Mouse (Mus musculus): Measurements from ENCODE around the gene Coq9. TPM values are rescaled to one million over a fixed set of nuclear protein-coding genes. Genes with fewer than 3 reads are reported as not detected.
"Not testable (repeated sequence)": the region's sequence is repeated elsewhere in the genome, so short reads cannot be mapped to it uniquely, and the experiment has no call there.

The Coq9 gene
- total and polyA plus RNA-seq, 3 experiments = 91.9 to 169 TPM; not detected in 1

DNA sequence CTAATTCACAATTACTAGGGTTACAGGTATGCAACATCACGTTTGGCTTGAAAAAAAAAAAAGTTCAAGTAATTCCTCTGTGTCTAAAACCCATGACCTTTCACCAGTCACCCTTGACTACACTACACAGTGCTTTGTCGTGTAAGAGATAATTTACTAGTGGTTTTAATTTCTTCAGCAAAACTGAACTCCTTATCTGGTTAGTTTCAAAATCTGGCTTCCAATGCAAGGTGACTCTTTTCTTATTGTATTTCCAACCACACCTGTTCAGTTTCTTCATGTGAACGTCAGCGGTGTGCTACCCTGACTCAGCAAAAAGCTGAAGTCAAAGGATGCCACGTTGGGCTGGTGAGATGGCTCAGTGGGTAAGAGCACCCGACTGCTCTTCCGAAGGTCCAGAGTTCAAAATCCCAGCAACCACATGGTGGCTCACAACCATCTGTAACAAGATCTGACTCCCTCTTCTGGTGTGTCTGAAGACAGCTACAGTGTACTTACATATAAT is 4.2 kb upstream of the Coq9 start:
- H3K4me1 ChIP-seq (ENCODE audit: control insufficient read depth in 1 of 2, insufficient read depth in 2 of 2, low read length in 2 of 2); H3K4me3 ChIP-seq (ENCODE audit: control insufficient read depth in 1 of 2, insufficient read depth in 1 of 2, low read depth in 2 of 2, low read length in 2 of 2); H3K9ac ChIP-seq (ENCODE audit: control insufficient read depth, low read depth, low read length, poor library complexity, severe bottlenecking); H3K27ac ChIP-seq (ENCODE audit: control insufficient read depth, low read depth, low read length); H3K27me3 ChIP-seq (ENCODE audit: control insufficient read depth in 1 of 2, insufficient read depth in 2 of 2, low read length in 2 of 2); H3K9me3 ChIP-seq (replicated peaks; ENCODE audit: insufficient read depth, low read length): not testable (repeated sequence)
- peaks cover 43% of the 10 kb centered on the region for H3K79me2 ChIP-seq (ENCODE audit: control insufficient read depth, insufficient read depth, low read length, poor library complexity)
- peak; percentile 27; the same call in 1 of the 2 replicates for TF ChIP-seq MAFK (IDR thresholded peaks at IDR 0.05; ENCODE audit: borderline replicate concordance, low read depth, low read length)
- peaks cover 13 to 19% of the 10 kb centered on the region in 2 experiments for H3K36me3 ChIP-seq (ENCODE audit: control insufficient read depth in 1 of 2, insufficient read depth in 2 of 2, low read length in 2 of 2)
- DNase-seq (ENCODE audit: low read depth, low spot score) = peak; percentile 40

DNA sequence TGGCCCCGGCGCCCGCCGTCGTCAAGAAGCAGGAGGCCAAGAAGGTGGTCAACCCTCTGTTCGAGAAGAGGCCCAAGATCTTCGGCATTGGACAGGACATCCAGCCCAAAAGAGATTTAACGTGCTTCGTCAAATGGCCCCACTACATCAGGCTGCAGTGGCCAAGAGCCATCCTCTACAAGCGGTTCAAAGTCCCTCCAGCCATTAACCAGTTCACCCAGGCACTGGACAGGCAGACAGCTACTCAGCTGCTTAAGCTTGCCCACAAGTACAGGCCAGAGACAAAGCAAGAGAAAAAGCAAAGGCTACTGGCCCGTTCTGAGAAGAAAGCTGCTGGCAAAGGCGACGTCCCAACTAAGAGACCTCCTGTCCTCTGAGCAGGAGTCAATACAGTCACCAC is 2.4 kb upstream of the Coq9 start:
- H3K9me3 ChIP-seq (replicated peaks; ENCODE audit: insufficient read depth, low read length); H3K4me1 ChIP-seq (ENCODE audit: control insufficient read depth in 1 of 2, insufficient read depth in 2 of 2, low read length in 2 of 2); H3K27me3 ChIP-seq (ENCODE audit: control insufficient read depth in 1 of 2, insufficient read depth in 2 of 2, low read length in 2 of 2); H3K9ac ChIP-seq (ENCODE audit: control insufficient read depth, low read depth, low read length, poor library complexity, severe bottlenecking); H3K27ac ChIP-seq (ENCODE audit: control insufficient read depth, low read depth, low read length); DNase-seq (ENCODE audit: low read depth, low spot score); H3K4me3 ChIP-seq (ENCODE audit: control insufficient read depth in 1 of 2, insufficient read depth in 1 of 2, low read depth in 2 of 2, low read length in 2 of 2): not testable (repeated sequence)
- Histone ChIP-seq H3K79me2 (ENCODE audit: control insufficient read depth, insufficient read depth, low read length, poor library complexity) (peaks cover 45% of the 10 kb centered on the region), H3K36me3 (ENCODE audit: control insufficient read depth in 1 of 2, insufficient read depth in 2 of 2, low read length in 2 of 2) (peaks cover 14 to 16% of the 10 kb centered on the region in 2 experiments)

DNA sequence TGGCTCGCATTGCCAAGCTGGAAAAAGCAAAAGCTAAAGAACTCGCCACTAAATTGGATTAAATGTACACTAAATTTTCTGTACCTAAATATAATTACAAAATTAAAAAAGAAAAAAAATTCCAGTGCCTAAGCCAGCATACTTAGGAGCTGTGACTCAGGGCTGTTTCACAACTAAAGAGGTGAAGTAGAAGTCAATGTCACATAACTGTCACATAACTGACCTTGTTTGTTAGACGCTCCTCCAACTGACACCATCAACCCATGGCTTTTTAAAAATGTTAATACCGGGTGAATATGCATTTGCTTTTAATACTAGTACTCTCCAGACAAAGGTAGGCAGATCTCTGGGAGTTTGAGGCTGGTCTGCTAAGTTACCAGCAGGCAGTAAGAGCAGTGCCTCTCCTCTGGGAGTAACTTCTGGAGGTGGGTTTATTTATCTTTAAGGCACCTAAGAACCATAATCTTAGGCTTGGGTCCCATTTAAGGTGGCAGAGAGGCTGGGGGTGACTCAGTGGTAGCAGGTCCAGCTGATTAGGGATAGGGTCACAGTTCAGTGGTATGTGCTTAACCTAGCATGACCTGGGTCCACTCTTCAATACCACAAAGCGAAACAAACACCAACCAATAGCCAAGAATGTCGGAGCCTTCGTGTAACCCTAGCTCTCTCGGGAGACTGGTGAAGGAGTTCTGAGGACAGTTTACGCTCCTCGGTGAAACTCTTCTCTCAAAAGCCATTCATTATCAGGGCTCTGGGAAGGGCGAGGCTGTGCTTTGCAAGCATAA is 1.5 kb upstream of the Coq9 start:
- no peak overlapping the region for H3K27ac ChIP-seq (ENCODE audit: control insufficient read depth, low read depth, low read length)
- TF ChIP-seq USF2 (IDR thresholded peaks at IDR 0.05; ENCODE audit: borderline replicate concordance in 1 of 2, insufficient read depth in 1 of 2, low read depth in 1 of 2, low read length in 2 of 2) (no peak), HCFC1 (IDR thresholded peaks at IDR 0.05; ENCODE audit: low read depth, low read length) (no peak), ELF1 (IDR thresholded peaks at IDR 0.05; ENCODE audit: low read depth, low read length) (no peak)

DNA sequence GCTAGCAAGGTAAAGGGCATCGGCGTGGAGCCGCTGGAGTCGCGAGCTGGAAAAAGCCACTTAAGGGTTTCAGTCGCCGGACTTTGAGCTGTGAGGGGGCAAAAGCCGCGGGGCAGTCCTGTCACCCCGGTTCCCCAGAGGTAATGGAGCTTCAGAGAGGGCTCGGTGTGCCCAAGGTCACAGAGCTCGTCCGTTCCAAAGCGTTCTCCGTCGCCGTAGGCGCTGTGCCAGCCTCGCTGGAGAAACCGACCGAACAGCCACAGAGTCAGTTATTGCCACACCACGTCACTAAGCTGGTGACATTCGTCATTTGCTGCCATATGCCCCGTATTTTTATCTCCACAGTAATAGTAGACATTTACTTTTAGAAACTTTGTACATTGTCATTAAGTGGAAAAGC is 479 bp downstream of the Coq9 start:
- Histone ChIP-seq H3K27me3 (ENCODE audit: control insufficient read depth in 1 of 2, insufficient read depth in 2 of 2, low read length in 2 of 2) (no peaks in the 10 kb centered on the region), H3K79me2 (ENCODE audit: control insufficient read depth, insufficient read depth, low read length, poor library complexity) (peaks cover 36% of the 10 kb centered on the region), H3K36me3 (ENCODE audit: control insufficient read depth in 1 of 2, insufficient read depth in 2 of 2, low read length in 2 of 2) (peaks cover 2 to 16% of the 10 kb centered on the region in 2 experiments; a peak in 2 of 4 replicates), H3K9ac (ENCODE audit: control insufficient read depth, low read depth, low read length, poor library complexity, severe bottlenecking) (peak overlapping the region; percentile 89), H3K4me3 (ENCODE audit: control insufficient read depth in 1 of 2, insufficient read depth in 1 of 2, low read depth in 2 of 2, low read length in 2 of 2) (peak overlapping the region; percentile 81), H3K27ac (ENCODE audit: control insufficient read depth, low read depth, low read length) (peak overlapping the region; percentile 75), H3K9me3 (replicated peaks; ENCODE audit: insufficient read depth, low read length) (no peaks in the 10 kb centered on the region), H3K4me1 (ENCODE audit: control insufficient read depth in 1 of 2, insufficient read depth in 2 of 2, low read length in 2 of 2) (peaks cover 4 to 6% of the 10 kb centered on the region in 2 experiments)
- DNase-seq (ENCODE audit: low read depth, low spot score) = peak; percentile 85
- TF ChIP-seq MEF2A (IDR thresholded peaks at IDR 0.05; ENCODE audit: extremely low read depth, insufficient replicate concordance, low read depth, low read length, poor library complexity, severe bottlenecking) = no peak
- peak in 1 of 2 experiments; percentile 16; a peak in 1 of 4 replicates for TF ChIP-seq POLR2A (IDR thresholded peaks at IDR 0.05; ENCODE audit: control insufficient read depth in 1 of 2, insufficient read depth in 1 of 2, low read depth in 1 of 2, low read length in 2 of 2, poor library complexity in 1 of 2)
- no peak for TF ChIP-seq CHD2 (IDR thresholded peaks at IDR 0.05; ENCODE audit: low read length)
- no peak for TF ChIP-seq JUND (IDR thresholded peaks at IDR 0.05; ENCODE audit: low read depth, low read length)
- TF ChIP-seq GATA1 (IDR thresholded peaks at IDR 0.05; ENCODE audit: low read depth, low read length) = 0 out of 2 replicates have a peak, but pooled peaks have one; percentile 23
- peak; percentile 70; the same call in 1 of the 2 replicates for TF ChIP-seq ETS1 (IDR thresholded peaks at IDR 0.05; ENCODE audit: low read depth, low read length)
- no peak for TF ChIP-seq MAFK (IDR thresholded peaks at IDR 0.05; ENCODE audit: borderline replicate concordance, low read depth, low read length)
- TF ChIP-seq MAX (IDR thresholded peaks at IDR 0.05; ENCODE audit: low read length) = no peak
- TF ChIP-seq ZC3H11A (IDR thresholded peaks at IDR 0.05; ENCODE audit: low read depth, low read length) = no peak
- no peak for TF ChIP-seq MXI1 (IDR thresholded peaks at IDR 0.05; ENCODE audit: low read depth, low read length)
- TF ChIP-seq CTCF (IDR thresholded peaks at IDR 0.05 in 2 of 3, conservative IDR thresholded peaks at IDR 0.05 in 1 of 3; ENCODE audit: control insufficient read depth in 1 of 3, insufficient read depth in 1 of 3, low read depth in 2 of 3, low read length in 3 of 3, poor library complexity in 1 of 3, severe bottlenecking in 1 of 3) = no peak
- no peak for TF ChIP-seq SMC3 (IDR thresholded peaks at IDR 0.05; ENCODE audit: low read depth, low read length)
- no peak for TF ChIP-seq USF2 (IDR thresholded peaks at IDR 0.05; ENCODE audit: borderline replicate concordance in 1 of 2, insufficient read depth in 1 of 2, low read depth in 1 of 2, low read length in 2 of 2)
- TF ChIP-seq GABPA (IDR thresholded peaks at IDR 0.05; ENCODE audit: low read depth, low read length) = no peak
- TF ChIP-seq RAD21 (IDR thresholded peaks at IDR 0.05; ENCODE audit: low read depth, low read length) = no peak

More for the DNA sequence above, 1.5 kb upstream of the Coq9 start:
- peak overlapping the region; percentile 89 for H3K9ac ChIP-seq (ENCODE audit: control insufficient read depth, low read depth, low read length, poor library complexity, severe bottlenecking)
- peak; percentile 30 for DNase-seq (ENCODE audit: low read depth, low spot score)
- no peaks in the 10 kb centered on the region for H3K9me3 ChIP-seq (replicated peaks; ENCODE audit: insufficient read depth, low read length)
- peaks cover 9 to 16% of the 10 kb centered on the region in 2 experiments for H3K36me3 ChIP-seq (ENCODE audit: control insufficient read depth in 1 of 2, insufficient read depth in 2 of 2, low read length in 2 of 2)
- peaks cover 4 to 6% of the 10 kb centered on the region in 2 experiments for H3K4me1 ChIP-seq (ENCODE audit: control insufficient read depth in 1 of 2, insufficient read depth in 2 of 2, low read length in 2 of 2)
- H3K27me3 ChIP-seq (ENCODE audit: control insufficient read depth in 1 of 2, insufficient read depth in 2 of 2, low read length in 2 of 2) = no peaks in the 10 kb centered on the region
- peaks cover 45% of the 10 kb centered on the region for H3K79me2 ChIP-seq (ENCODE audit: control insufficient read depth, insufficient read depth, low read length, poor library complexity)
- peak overlapping the region; percentile 74 to 81 for H3K4me3 ChIP-seq (ENCODE audit: control insufficient read depth in 1 of 2, insufficient read depth in 1 of 2, low read depth in 2 of 2, low read length in 2 of 2)

All from MEL (cell line).